Mouse (Mus musculus) MEL (cell line): ENCODE data around the gene Immp2l.

Experiments used
- CHD2 ChIP-seq: IDR thresholded peaks from 2 replicates; pipeline ENCODE4 v1.6.1; 2011; ENCODE audit warnings: low read length, improper control_type of control experiment
- CTCF ChIP-seq, 3 experiments: IDR thresholded peaks in 2 of 3; conservative IDR thresholded peaks in 1 of 3; 2 replicates each; pipeline ENCODE4 v1.5.1; 2011 to 2012; ENCODE audit warnings: low read length in 3 of 3, low read depth in 2 of 3, mild to moderate bottlenecking in 2 of 3, improper control_type of control experiment in 1 of 3, inconsistent platforms in 1 of 3, mixed read lengths in 1 of 3, moderate library complexity in 1 of 3; ENCODE audit not compliant: control insufficient read depth in 1 of 3, insufficient read depth in 1 of 3, poor library complexity in 1 of 3, severe bottlenecking in 1 of 3
- E2F4 ChIP-seq: IDR thresholded peaks from 2 replicates; pipeline ENCODE4 v1.6.1; 2011; ENCODE audit warnings: low read depth, low read length, improper control_type of control experiment, borderline replicate concordance
- ELF1 ChIP-seq: IDR thresholded peaks from 2 replicates; pipeline ENCODE4 v1.6.1; 2014; ENCODE audit warnings: low read depth, mild to moderate bottlenecking, inconsistent platforms, low read length, improper control_type of control experiment, moderate library complexity
- EP300 ChIP-seq, 2 experiments: IDR thresholded peaks; 2 replicates each; pipeline ENCODE4 v1.6.1; 2011; ENCODE audit warnings: improper control_type of control experiment in 2 of 2, low read length in 2 of 2, low read depth in 1 of 2, mild to moderate bottlenecking in 1 of 2
- KAT2A ChIP-seq: conservative IDR thresholded peaks from 2 replicates; pipeline ENCODE4 v1.6.1; 2012; ENCODE audit warnings: low read depth, low read length, improper control_type of control experiment, inconsistent platforms
- NRF1 ChIP-seq: IDR thresholded peaks from 2 replicates; pipeline ENCODE4 v1.6.1; 2014; ENCODE audit warnings: low read depth, mild to moderate bottlenecking, inconsistent platforms, low read length, improper control_type of control experiment, moderate library complexity; ENCODE audit not compliant: poor library complexity, insufficient read depth, severe bottlenecking
- POLR2A ChIP-seq, 2 experiments: IDR thresholded peaks; 2 replicates each; pipeline ENCODE4 v1.6.1; 2011 to 2012; ENCODE audit warnings: low read length in 2 of 2, mild to moderate bottlenecking in 2 of 2, control low read depth in 1 of 2, improper control_type of control experiment in 1 of 2, low read depth in 1 of 2, moderate library complexity in 1 of 2; ENCODE audit not compliant: control insufficient read depth in 1 of 2, insufficient read depth in 1 of 2, poor library complexity in 1 of 2
- POLR2AphosphoS5 ChIP-seq: IDR thresholded peaks from 2 replicates; pipeline ENCODE4 v1.6.1; 2012; ENCODE audit warnings: low read depth, borderline replicate concordance, mild to moderate bottlenecking, inconsistent platforms, low read length, moderate library complexity, mixed read lengths
- RAD21 ChIP-seq: IDR thresholded peaks from 2 replicates; pipeline ENCODE4 v1.6.1; 2011; ENCODE audit warnings: mild to moderate bottlenecking, low read depth, low read length, improper control_type of control experiment
- TAL1 ChIP-seq: IDR thresholded peaks from 2 replicates; pipeline ENCODE4 v1.6.1; 2012; ENCODE audit warnings: mild to moderate bottlenecking, inconsistent platforms, low read length, moderate library complexity, mixed read lengths
- TCF12 ChIP-seq: IDR thresholded peaks from 2 replicates; pipeline ENCODE4 v1.6.1; 2014; ENCODE audit warnings: low read depth, mild to moderate bottlenecking, inconsistent platforms, low read length, improper control_type of control experiment, moderate library complexity
- ZKSCAN1 ChIP-seq: IDR thresholded peaks from 2 replicates; pipeline ENCODE4 v1.6.1; 2012; ENCODE audit warnings: low read depth, mild to moderate bottlenecking, inconsistent platforms, low read length, improper control_type of control experiment, moderate library complexity
- ZNF384 ChIP-seq: IDR thresholded peaks from 2 replicates; pipeline ENCODE4 v1.6.1; 2012; ENCODE audit warnings: low read depth, mild to moderate bottlenecking, inconsistent platforms, low read length, improper control_type of control experiment

DNA sequence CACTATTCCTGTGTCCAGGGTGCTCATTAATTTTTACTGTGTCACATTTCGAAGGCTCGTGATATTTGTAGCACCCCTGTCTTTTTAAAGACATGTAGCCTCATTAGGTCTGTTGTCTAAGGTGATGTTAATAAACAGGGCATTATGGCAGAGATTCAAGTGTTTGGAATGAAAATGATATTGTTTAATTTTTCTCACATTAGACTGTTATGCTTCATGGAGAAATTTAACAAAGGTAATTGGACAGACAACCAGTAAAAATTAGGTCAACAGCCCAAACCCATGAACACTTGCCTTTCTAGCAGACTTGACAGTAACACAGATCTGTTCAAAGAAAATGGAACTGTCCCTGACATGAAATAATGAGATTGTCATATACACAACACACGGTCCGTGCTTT lies 292.5 kb downstream of the Immp2l start:
- TF ChIP-seq KAT2A (no peak), NRF1 (no peak), CTCF (IDR thresholded peaks at IDR 0.05 in 2 of 3, conservative IDR thresholded peaks at IDR 0.05 in 1 of 3; ENCODE audit: control insufficient read depth in 1 of 3, insufficient read depth in 1 of 3, low read depth in 2 of 3, low read length in 3 of 3, poor library complexity in 1 of 3, severe bottlenecking in 1 of 3) (no peak), EP300 (IDR thresholded peaks at IDR 0.05; ENCODE audit: low read depth in 1 of 2, low read length in 2 of 2) (no peak), ZKSCAN1 (no peak), RAD21 (no peak), ZNF384 (no peak), TCF12 (no peak), ELF1 (no peak), TAL1 (no peak), POLR2AphosphoS5 (no peak), E2F4 (no peak), POLR2A (IDR thresholded peaks at IDR 0.05; ENCODE audit: control insufficient read depth in 1 of 2, insufficient read depth in 1 of 2, low read depth in 1 of 2, low read length in 2 of 2, poor library complexity in 1 of 2) (no peak), CHD2 (no peak)
